Mouse (Mus musculus) right cerebral cortex, postnatal 10 days (tissue): ENCODE measurements at regions not wholly inside any gene's neighbourhood (a gene's known extent, or its start where the extent isn't known, plus 50 kb on each side); places are given as distances from the start of the nearest gene placed in this dataset.
A peak's percentile ranks its signal among the peaks of the same experiment; 100 is the strongest.

Source experiments
- DNase-seq, 2 experiments: peaks; one replicate each; pipeline ENCODE4 v3.0.0; 2021; ENCODE audit warnings: low spot score in 2 of 2

DNA sequence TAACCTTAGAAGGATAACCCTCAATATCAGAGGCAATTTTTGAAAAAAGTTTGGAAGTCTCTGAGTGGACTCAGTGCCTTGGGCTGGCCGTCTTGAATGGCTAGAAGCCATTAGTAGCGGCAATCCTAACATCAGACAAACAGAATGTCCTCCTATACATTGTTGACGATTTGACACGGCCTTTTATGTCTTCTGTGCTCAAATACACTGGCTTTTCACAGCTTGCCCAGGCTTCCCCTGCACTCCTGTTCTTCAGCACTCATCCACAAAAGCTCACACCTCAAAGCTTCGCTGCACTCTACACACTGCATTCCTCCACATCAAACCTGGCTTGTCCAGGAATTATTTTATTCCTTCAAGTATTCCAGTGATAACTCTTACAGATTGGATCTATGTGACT lies 186.5 kb upstream of the Tenm3 start:
- no peak for DNase-seq

DNA sequence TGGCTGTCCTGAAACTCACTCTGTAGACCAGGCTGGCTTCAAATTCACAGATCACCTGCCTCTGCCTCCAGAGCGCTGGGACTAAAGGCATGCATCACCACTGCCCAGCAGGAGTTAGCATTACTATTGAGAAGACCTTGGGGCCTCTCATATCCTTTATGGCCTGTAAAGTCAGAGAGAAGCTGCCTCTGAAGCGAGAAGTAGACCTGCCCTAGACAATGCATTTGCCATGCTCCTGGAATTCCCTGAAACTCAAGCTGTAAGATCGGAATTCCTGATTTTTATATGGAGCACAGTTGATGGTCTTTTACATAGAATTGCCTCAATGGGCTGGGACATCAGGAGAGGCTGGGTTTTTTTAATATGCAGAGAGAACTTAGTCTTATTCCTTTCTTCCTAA lies 174.0 kb upstream of the Tenm3 start:
- no peak for DNase-seq

DNA sequence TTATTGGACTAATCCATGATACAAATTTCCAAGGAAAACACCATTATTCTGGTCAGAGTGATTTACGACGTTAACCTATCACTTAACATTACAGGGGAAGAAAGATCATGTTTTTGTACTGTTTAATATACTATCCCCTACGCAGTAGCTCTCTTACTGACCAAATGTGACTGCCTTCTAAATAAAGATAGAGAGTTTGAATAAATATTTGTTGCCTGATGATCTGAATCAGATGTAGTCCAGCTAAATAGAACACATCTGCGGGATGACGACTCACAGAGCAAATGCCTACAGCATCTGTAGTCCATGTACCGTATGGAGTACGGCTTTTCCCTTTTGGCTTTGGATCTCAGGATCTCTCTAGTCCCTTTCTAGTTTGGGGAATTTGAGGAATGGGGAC lies 171.9 kb upstream of the Tenm3 start:
- DNase-seq: no peak

DNA sequence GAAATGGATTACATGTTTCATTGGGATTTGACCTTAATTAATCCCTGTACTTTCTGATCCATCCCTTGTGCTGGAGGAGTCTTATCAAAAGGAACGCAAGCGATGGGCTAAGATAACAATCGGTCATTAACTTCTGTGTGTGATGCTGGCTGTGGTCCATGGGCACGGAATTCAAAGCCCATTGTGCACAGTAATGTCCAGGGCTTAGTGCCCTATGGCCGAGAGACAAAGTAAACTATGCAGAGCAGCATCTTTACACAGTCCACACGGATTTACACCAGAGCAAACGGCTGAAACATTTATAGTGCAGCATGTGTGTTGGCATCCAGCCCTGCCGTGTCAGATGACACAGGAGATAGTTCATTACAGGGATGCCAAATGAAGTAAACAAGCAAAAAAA lies 171.4 kb upstream of the Tenm3 start:
- peak; percentile 17 to 23 for DNase-seq

DNA sequence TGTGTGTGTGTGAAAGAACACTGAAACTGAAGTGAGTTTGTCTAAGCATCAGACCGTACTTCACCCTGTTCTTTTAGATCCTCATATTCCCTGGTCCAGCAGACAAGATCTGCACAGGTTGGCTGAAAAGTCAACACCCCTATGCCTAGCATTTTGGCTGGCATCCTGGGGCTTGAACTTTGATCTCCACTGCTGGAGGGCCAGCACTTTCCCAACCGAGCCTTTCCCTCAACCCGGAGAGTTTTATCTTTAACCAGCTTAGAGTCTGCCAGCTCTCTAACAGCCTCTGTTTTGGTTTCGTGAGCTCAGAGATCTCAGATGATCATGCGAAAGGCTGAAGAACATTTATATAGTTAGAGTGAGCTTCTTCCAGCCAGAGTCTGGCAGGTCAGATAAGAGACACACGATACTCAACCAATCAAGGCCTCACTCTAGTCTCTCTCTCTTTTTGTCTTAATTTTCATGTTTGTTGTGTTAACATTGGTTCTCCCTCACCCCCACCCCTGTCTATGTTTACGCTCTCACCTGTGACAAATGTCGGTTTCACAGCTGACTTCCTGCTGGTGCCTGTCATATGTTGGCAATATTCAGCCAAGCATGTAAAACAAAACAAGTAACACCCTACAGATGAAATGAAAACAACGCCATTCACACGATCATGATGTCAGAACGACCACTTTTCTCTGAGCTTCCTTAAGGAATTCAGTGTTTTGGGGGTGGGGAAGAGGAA lies 162.7 kb upstream of the Tenm3 start:
- no peak for DNase-seq

DNA sequence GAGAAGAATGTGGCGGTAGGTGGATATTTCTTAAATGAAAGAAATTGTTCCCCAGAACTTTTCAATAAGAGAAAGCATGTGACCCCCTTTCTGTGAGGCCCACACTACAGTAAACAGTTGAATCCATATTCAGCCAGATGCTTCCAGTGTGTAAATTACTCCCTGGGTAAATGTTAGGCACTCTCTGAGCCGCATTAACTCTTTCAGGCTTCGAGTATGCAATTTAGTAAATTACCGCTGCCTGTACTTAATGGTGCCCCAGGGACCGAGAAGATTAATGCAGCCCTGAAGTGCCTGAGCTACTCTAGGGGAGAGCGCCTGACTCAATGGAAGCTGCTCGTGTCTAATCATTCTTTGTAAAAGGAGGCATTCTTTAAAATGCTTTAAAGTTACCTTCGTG lies 137.9 kb upstream of the Tenm3 start:
- DNase-seq: no peak

DNA sequence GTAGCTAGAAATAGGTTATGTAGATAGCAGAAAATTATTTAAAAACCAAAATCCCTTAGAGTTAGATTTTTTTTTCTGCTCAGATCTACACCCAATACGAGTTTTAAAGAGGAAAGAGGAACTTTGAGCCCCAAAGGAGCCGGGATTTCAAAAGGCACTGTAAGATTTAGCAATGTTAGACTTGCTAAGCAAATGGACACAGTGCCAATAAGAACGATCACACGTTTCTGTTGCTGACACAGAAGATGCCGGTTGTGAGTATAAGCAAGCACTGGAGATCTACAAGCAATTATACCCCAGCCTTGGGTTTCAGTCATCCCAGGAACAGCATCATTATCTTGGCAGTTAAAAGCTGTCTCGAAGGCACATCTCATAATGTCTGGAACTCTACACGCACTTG lies 137.0 kb upstream of the Tenm3 start:
- no peak for DNase-seq

DNA sequence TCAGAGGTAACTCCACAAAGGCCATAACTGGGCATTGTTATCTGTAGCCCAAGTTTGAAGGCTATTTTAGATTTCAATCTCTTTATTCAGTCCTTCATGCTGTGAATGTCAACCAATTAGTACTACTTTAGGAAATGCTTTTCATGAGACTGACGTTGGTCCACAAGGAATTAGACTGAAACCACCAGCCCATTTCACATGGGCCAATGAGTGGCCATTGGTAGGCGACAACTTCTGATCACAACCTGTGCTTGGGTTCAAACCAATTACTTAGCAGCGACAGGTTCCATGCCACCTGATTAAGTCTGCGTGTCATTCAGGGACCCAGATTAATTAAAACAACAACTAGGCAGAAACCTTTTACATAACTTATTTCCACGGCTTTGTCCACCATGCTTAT lies 126.9 kb upstream of the Tenm3 start:
- DNase-seq: no peak

DNA sequence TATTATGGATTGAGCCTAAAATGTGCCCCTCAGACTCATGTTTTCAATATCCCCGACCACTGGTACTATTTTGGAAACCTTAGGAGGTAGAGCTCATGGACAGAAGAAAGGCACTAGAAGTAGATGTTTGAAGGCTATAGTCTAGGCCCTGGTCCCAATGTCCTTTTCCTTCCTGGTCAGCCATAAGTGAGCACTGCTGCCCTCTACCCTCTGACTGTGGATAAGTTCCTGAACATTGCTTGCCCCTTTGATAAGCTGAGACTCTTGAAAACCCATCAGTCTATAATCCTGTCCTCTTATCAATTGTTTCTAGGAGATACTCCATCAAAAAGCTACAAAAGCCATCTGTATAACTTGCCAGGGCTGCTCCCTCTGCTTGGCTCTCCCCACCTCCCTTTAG lies 121.2 kb upstream of the Tenm3 start:
- DNase-seq: no peak

DNA sequence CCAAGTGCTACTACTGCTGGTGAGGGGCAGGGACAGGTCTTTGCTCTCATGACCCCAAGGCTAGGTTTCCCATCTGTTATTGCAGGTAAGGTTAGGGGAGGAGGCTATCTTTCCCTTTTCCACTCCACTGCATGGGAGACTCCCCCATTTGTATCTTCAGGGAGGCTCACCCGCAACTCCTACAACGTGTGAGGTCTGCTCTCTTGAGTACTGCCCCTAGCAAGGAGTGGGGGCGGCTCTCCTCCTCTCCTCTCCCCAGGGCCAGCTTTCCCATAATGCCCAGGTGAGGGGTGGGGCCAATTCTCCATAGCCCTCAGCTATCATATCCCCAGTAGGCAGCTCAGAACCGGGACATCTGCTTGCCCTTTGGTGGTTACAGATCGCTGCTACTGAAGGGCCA lies 113.9 kb upstream of the Tenm3 start:
- DNase-seq: no peak

DNA sequence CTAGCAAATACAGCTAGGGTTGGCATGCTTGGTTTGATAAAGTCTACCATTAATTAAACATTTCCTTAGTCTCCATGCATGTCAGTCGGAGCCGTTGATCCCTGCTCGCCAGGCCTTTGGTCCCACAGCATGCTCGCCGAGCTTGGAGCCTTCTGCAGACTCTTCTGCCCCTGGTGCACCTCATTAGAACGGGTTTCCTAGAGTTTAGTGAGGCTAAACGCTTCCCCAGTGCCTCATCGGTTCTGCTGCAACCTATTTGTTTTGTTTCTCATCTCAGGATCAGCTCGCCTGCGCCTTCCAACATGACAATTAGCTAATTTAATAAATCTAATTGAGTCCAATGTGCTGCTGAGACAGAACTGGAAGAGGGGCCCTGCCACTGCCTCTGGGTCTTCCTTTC lies 107.7 kb upstream of the Tenm3 start:
- DNase-seq: no peak

DNA sequence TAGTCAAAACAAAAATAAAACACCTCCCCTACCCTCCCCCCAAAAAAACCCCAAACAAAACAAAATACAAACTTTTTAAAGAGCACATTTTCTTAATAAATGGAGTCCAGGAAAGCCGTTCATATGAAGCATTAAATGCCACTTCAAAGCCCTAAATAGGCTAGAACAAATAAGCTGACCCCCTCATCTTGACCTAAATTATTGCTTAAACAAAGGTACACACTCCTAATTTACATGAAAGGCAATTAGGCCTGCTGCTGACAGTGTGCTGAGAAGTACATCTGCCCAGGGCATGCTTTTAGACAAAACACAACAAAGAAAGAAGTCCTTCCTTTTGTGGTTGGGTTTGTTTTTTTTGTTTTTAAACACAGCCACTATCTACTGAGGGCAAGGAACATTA lies 100.4 kb upstream of the Tenm3 start:
- DNase-seq: no peak

DNA sequence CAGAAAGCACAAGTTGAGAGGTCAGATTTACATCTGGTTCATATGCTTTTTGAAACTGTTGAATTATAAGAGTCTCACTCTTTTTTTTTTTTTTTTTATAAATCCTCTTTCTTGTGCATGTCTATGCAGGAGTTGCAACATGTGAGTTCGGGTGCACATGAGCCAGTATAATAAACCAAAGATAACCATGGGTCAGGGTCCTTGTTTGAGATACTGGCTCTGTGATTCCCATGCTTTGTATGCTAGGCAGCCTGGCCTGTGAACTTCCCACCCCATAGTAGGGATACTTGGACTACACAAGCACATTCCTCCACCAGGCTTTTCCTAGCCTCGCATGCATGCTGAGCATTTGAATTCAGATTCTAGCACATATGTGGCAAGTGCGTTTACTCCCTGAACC lies 93.4 kb upstream of the Tenm3 start:
- no peak for DNase-seq

DNA sequence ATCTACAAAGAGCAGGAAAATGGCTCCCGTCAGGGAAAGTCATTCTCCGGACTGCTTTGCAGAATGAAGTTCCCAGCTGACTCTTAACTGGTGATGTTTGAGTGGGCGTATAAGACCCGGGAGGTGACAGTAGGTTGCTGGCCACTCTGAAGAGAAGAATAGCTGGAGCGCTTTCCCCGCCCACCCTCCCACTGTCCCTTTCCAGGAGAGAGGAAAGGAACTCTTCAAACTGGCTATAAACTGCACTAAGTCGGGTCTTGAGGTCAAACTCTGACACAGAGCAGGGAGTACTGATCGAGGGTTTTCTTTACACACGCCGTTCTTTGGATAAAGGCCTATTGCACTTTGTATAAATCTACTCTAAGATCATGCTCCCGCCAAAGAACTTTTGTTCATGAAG lies 83.4 kb upstream of the Tenm3 start:
- no peak for DNase-seq

DNA sequence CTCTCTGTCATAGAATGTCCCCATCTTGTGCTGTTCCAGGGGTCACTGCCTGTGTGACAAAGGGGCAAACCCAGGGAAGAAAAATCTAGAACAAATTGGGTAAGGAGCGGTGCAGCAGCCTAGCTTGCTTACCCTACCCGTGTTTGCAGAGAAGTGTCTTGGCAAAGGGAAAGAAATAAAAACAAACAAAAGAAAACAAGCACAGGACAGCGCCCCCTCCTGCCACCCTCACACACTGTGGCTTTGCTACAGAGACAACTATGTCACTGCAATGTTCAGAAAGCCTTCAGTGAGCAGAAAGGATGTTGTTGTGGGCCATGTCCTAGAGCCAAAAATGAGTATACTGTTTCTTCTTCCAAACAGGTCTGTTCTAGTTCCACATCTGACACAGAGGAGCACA lies 71.5 kb upstream of the Tenm3 start:
- no peak for DNase-seq

DNA sequence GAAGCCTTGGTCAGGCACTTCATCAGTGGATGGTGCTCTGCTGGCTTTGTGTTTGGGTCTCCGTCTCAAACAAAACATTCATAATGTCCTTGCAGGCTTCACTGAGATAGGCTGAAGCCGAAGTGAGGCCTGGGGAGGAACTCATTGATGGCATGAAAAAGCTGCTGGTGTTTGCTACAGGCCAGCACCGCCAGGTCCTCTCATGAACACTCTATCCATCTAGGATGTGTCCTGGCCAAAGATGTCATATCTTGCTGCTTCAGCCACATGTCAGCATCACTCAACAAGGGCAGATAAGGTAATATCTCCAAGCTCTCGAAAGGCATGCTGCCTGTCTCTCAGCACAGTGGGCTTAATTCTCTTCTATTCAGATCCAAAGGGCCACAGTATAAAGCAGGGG lies 69.1 kb upstream of the Tenm3 start:
- no peak for DNase-seq

DNA sequence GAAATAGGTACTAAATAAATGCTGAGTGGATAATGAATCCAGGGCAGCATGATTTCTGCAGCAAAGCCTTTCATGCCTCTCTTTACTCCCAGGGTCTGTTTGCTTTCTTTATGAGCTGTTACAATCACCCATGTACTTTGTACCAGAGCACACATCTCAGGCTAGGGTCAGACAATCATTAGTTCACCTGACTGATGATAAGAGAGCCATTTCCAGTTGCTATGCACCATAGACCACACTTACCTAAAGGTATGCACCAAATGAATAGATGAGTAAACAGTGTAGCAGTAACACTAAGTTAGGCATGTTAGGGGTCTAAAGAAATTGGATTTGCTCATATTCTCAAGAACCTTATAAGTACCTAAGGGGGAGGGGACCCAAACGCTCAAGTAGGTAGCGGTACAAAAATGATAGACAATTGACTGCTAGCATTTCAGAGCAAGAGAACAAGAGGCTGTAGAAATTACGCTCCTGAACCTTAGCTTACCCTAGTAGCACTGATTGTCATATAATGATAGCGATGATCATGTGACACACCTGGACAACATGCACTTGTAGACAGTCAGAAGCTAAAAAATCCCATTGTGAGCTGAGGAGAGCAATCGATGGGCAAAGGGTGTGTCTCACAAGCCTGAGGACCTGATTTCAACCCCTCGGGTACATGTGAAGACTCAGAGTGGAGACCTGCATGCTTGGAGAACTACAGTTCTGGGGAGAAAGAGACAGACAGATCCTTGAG lies 58.1 kb upstream of the Tenm3 start:
- no peak for DNase-seq

DNA sequence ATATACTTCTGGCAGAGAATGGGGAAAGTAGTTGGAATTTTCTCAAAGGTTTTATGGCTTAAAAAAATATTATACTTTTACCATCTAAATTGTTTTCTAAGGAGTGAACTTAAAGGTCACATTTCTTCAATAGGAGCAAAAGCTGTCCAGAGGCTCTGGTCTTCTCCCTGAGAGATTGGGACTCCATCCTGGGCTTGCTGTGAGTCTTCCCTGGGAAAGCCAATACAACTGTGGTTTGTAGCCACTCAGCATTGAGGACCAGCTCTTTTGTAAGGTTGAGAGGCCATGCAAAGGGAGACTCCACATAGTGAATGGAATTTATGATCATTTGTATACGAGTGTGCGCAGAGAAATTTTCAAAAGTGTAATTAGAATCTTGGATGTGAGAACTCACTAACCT lies 52.9 kb upstream of the Tenm3 start:
- DNase-seq: no peak

DNA sequence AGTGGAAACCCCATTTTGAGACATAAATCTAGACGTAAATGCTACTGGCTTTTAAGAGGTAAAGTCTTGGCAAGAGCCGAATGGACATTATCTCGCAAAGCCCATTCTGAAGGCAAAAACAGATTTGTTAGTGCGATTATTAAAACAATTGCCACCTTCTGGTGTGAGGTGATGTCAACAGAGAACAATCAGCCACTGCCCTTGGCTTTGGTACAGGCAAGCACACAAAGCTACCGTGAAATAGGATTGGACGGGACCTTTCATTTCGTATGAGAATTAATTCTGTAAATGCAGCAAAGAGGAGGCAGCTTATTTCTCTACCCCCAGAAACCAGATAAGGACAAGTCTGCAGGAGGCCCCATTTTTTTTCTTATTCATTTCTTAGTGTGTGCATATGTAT lies 52.5 kb upstream of the Tenm3 start:
- no peak for DNase-seq

DNA sequence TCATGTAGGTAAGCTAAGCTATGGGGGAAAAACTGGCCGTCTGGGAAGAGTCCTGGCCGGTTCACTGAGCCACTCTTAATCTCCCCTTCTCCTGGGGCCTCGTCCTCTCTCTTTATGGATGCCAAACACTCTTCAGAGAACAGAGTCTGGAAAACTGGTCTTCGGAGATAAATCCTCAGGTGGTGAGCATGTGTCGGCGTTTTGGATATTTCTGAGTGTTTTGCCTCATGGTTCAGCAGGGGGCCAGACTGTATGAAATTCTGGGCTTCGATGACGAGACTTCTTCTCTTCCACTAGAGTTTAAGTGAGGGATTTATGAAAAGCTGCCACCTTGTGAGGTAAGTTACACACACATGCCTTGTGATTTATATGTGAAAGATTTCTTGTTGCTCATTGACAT lies 51.8 kb upstream of the Tenm3 start:
- DNase-seq: no peak
